Mouse (Mus musculus) heart, adult 2 months (tissue): ENCODE data around the gene Papolb.

Experiments
- CTCF ChIP-seq: fragments of 200-600 bp; IDR thresholded peaks from 2 replicates; pipeline ENCODE4 v1.8.1; 2022; ENCODE audit warnings: antibody characterized with exemption, mild to moderate bottlenecking, moderate library complexity
- EP300 ChIP-seq: fragments of 200-500 bp; IDR thresholded peaks from 2 replicates; pipeline ENCODE4 v1.6.1; 2011; ENCODE audit warnings: low read depth, low read length, control low read depth; ENCODE audit not compliant: insufficient read depth
- POLR2A ChIP-seq: fragments of 200-500 bp; IDR thresholded peaks from 2 replicates; pipeline ENCODE4 v1.6.1; 2011; ENCODE audit warnings: mild to moderate bottlenecking, low read depth, low read length, control low read depth; ENCODE audit not compliant: insufficient read depth

DNA sequence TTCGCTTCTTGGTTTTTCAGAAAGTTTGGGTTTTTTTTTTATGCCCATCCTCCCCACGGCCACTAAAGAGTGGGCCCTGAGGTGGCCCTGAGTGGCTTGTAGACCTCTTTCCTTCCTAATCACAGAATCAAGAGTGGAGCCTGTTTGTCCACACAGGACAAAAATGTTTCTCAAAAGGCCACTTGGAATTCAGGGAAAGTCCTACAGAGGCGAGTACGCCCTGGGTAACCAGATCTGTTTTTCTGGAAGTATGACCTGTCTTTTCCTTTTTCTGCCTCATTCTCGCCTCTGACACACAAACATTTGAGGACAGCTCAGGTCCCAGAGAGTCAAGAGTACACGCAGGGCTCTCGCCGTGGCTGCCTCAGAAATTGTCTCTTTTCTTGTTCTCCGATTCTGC, 19.6 kb upstream of the Papolb start:
- no peak for TF ChIP-seq EP300
- TF ChIP-seq CTCF: no peak
- TF ChIP-seq POLR2A: no peak
